Mouse (Mus musculus): ENCODE results near the gene Snrk. TPM values are rescaled to one million over a fixed set of nuclear protein-coding genes. Genes with fewer than 3 reads are reported as not detected.

Gene Snrk
- 25.3 and 31.5 TPM in 2 replicates for polyA plus RNA-seq (2012)

DNA sequence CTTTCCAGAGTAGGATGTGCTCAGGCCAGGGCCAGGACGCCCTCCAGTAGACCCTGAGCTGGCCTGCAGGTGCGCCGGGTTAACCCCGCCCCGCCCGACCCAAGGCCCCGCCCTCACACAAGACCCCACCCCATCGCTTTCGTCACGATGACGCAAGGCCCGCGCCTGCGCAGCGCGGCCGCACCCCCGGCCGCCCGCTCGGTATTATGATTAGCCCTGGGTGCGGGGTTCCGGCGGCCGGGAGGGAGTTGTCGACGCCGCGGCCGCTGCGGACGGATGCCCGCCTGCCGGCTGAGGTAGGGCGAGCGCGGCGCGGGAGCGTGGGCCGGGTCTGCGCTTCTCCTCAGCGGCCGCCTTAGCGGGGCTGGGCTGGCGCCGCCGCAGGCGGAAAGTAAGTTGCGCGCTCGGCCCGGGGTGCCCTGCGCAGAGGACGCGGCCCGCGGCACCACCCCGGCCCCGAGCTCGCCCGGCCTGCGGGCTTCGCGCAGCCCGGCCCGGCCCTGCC is at the start of gene Snrk:
TSS of gene Snrk (plus strand) at position 155 of the 505 bp plus-strand sequence.

Other genes with a start within 250 kb of the Snrk start
- not detected in 2 replicates for gene Ackr2, start 218.9 kb upstream of the Snrk start, polyA plus RNA-seq (2012)
- gene Cyp8b1, start 201.0 kb upstream of the Snrk start, polyA plus RNA-seq (2012), result not detected in 2 replicates
- gene Fam198a, start 166.3 kb upstream of the Snrk start, polyA plus RNA-seq (2012), result 0.03 and 0.17 TPM in 2 replicates
- gene Pomgnt2, start 120.2 kb upstream of the Snrk start, polyA plus RNA-seq (2012), result 7.9 and 11.2 TPM in 2 replicates
- gene Ano10, start 177.2 kb downstream of the Snrk start, polyA plus RNA-seq (2012), result 4.1 and 5.1 TPM in 2 replicates
- 16.1 and 16.4 TPM in 2 replicates for gene Abhd5, start 234.3 kb downstream of the Snrk start, polyA plus RNA-seq (2012)